Mouse (Mus musculus): ENCODE data around the gene Csrp1.

Csrp1 gene

GRCm38 (mm10) chr1:135731897-135732684, 12.2 kb downstream of the Csrp1 start:
- no peak for DNase-seq (ENCODE audit: low read depth)

- DNase-seq (ENCODE audit: low read depth) = no peak
These were observed 14.5 kb downstream of the Csrp1 start for GRCm38 (mm10) chr1:135734225-135734937.

GRCm38 (mm10) chr1:135735460-135735859, 15.6 kb downstream of the Csrp1 start:
- no peak for DNase-seq (ENCODE audit: low read depth)

- no peak for DNase-seq (ENCODE audit: low read depth)
These were observed 25.1 kb downstream of the Csrp1 start for GRCm38 (mm10) chr1:135744987-135745386.

GRCm38 (mm10) chr1:135746248-135746647, 26.4 kb downstream of the Csrp1 start:
- DNase-seq (ENCODE audit: low read depth) = no peak

GRCm38 (mm10) chr1:135752737-135753348, 33.0 kb downstream of the Csrp1 start:
- DNase-seq (ENCODE audit: low read depth) = peak; percentile 89

GRCm38 (mm10) chr1:135755287-135755686, 35.4 kb downstream of the Csrp1 start:
- no peak for DNase-seq (ENCODE audit: low read depth)

GRCm38 (mm10) chr1:135755913-135756312, 36.1 kb downstream of the Csrp1 start:
- DNase-seq (ENCODE audit: low read depth) = no peak

GRCm38 (mm10) chr1:135757287-135757686, 37.4 kb downstream of the Csrp1 start:
- DNase-seq (ENCODE audit: low read depth) = no peak

- DNase-seq (ENCODE audit: low read depth) = no peak
These were observed 39.8 kb downstream of the Csrp1 start for GRCm38 (mm10) chr1:135759685-135760084.

- DNase-seq (ENCODE audit: low read depth) = no peak
These were observed 40.4 kb downstream of the Csrp1 start for GRCm38 (mm10) chr1:135760216-135760615.

GRCm38 (mm10) chr1:135761728-135762127, 41.9 kb downstream of the Csrp1 start:
- no peak for DNase-seq (ENCODE audit: low read depth)

GRCm38 (mm10) chr1:135763503-135764205, 43.8 kb downstream of the Csrp1 start:
- DNase-seq (ENCODE audit: low read depth) = no peak

- DNase-seq (ENCODE audit: low read depth) = no peak
These were observed 44.3 kb downstream of the Csrp1 start for GRCm38 (mm10) chr1:135764206-135764528.

GRCm38 (mm10) chr1:135765645-135766591, 46.1 kb downstream of the Csrp1 start, which contains the start of gene Phlda3:
Gene Phlda3, plus strand, starts transcription at chr1:135766119.
- DNase-seq (ENCODE audit: low read depth) = no peak

GRCm38 (mm10) chr1:135766592-135767306, 46.9 kb downstream of the Csrp1 start:
- no peak for DNase-seq (ENCODE audit: low read depth)

GRCm38 (mm10) chr1:135767324-135767890, 47.5 kb downstream of the Csrp1 start:
- no peak for DNase-seq (ENCODE audit: low read depth)

- DNase-seq (ENCODE audit: low read depth) = no peak
These were observed 48.5 kb downstream of the Csrp1 start for GRCm38 (mm10) chr1:135768400-135768799.

GRCm38 (mm10) chr1:135770237-135770636, 50.4 kb downstream of the Csrp1 start:
- DNase-seq (ENCODE audit: low read depth) = no peak

GRCm38 (mm10) chr1:135770896-135771572, 51.2 kb downstream of the Csrp1 start:
- DNase-seq (ENCODE audit: low read depth) = no peak
